In genomic region chr13:101691669-101692068, GRCm38 (mm10) we compare ENCODE assay signal across 7 mouse cellular contexts.
DNase-seq lines count a peak whose midpoint lies in the region; ATAC-seq lines count a peak whose summit lies in the region.

No protein-coding gene starts in this region.

- peak overlapping the region; percentile 11; the same call in 1 of the 2 replicates for H3K4me3 ChIP-seq in lung, embryonic 15.5 days
- peak overlapping the region; percentile 45 for H3K4me3 ChIP-seq in forebrain, embryonic 13.5 days
- peak overlapping the region; percentile 63 for H3K4me3 ChIP-seq in limb, embryonic 13.5 days
- peak overlapping the region; percentile 58 for H3K4me3 ChIP-seq in stomach, embryonic 15.5 days (replicated peaks)

- H3K27me3 ChIP-seq in lung, embryonic 15.5 days = no peaks in the 10 kb centered on the region
- 0 out of 2 replicates have a peak, but pooled peaks cover 2% of the 10 kb centered on the region for H3K27me3 ChIP-seq in forebrain, embryonic 13.5 days
- peaks cover 3% of the 10 kb centered on the region; the same call in 1 of the 2 replicates for H3K27me3 ChIP-seq in limb, embryonic 13.5 days
- no peaks in the 10 kb centered on the region for H3K27me3 ChIP-seq in stomach, embryonic 15.5 days (replicated peaks)

- no peak overlapping the region for H3K27ac ChIP-seq in lung, embryonic 15.5 days
- H3K27ac ChIP-seq in forebrain, embryonic 13.5 days = no peak overlapping the region; the same call in 1 of the 2 replicates
- peak overlapping the region; percentile 53; the same call in 1 of the 2 replicates for H3K27ac ChIP-seq in limb, embryonic 13.5 days
- peak overlapping the region; percentile 86; the same call in 1 of the 2 replicates for H3K27ac ChIP-seq in stomach, embryonic 15.5 days

- WGBS in lung, embryonic 15.5 days = 68% methylated on average over 6 of the region's 6 CpGs
- WGBS in forebrain, embryonic 13.5 days = 16% methylated on average over 6 of the region's 6 CpGs
- 52% methylated on average over 6 of the region's 6 CpGs for WGBS in limb, embryonic 13.5 days
- 69% methylated on average over 6 of the region's 6 CpGs for WGBS in stomach, embryonic 15.5 days

- H3K4me2 ChIP-seq in lung, embryonic 15.5 days = peak overlapping the region; percentile 79; the same call in 1 of the 2 replicates
- peak overlapping the region; percentile 93 for H3K4me2 ChIP-seq in forebrain, embryonic 13.5 days
- peak overlapping the region; percentile 90 for H3K4me2 ChIP-seq in limb, embryonic 13.5 days (replicated peaks)
- peak overlapping the region; percentile 90 for H3K4me2 ChIP-seq in stomach, embryonic 15.5 days

- H3K4me1 ChIP-seq in lung, embryonic 15.5 days = peaks cover 33% of the 10 kb centered on the region
- peaks cover 43% of the 10 kb centered on the region for H3K4me1 ChIP-seq in forebrain, embryonic 13.5 days
- peaks cover 52% of the 10 kb centered on the region for H3K4me1 ChIP-seq in limb, embryonic 13.5 days
- H3K4me1 ChIP-seq in stomach, embryonic 15.5 days = peaks cover 11% of the 10 kb centered on the region

- H3K9ac ChIP-seq in lung, embryonic 15.5 days = no peak overlapping the region
- peak overlapping the region; percentile 72; the same call in 1 of the 2 replicates for H3K9ac ChIP-seq in forebrain, embryonic 13.5 days
- H3K9ac ChIP-seq in limb, embryonic 13.5 days = peak overlapping the region; percentile 58
- no peak overlapping the region for H3K9ac ChIP-seq in stomach, embryonic 15.5 days

- no peak for DNase-seq in lung, postnatal 10 days
- no peak for DNase-seq in gastrocnemius, postnatal 25 days
- DNase-seq in spleen, postnatal 36 days (ENCODE audit: low spot score in 2 of 2) = no peak

- ATAC-seq in lung, embryonic 15.5 days (ENCODE audit: borderline replicate concordance, extremely low read depth, low FRiP score, low TSS enrichment) = no peak
- ATAC-seq in forebrain, embryonic 13.5 days = no peak
- no peak for ATAC-seq in limb, embryonic 13.5 days (ENCODE audit: low FRiP score, low read depth)
- ATAC-seq in stomach, embryonic 15.5 days (ENCODE audit: insufficient read depth, low FRiP score, low read depth) = no peak

- H3K9me3 ChIP-seq in lung, embryonic 15.5 days = no peaks in the 10 kb centered on the region
- H3K9me3 ChIP-seq in forebrain, embryonic 13.5 days (replicated peaks) = no peaks in the 10 kb centered on the region
- H3K9me3 ChIP-seq in limb, embryonic 13.5 days = no peaks in the 10 kb centered on the region
- no peaks in the 10 kb centered on the region for H3K9me3 ChIP-seq in stomach, embryonic 15.5 days

- peaks cover 21% of the 10 kb centered on the region for H3K36me3 ChIP-seq in lung, embryonic 15.5 days
- H3K36me3 ChIP-seq in forebrain, embryonic 13.5 days (ENCODE audit: poor library complexity, severe bottlenecking) = peaks cover 15% of the 10 kb centered on the region
- peaks cover 26% of the 10 kb centered on the region for H3K36me3 ChIP-seq in limb, embryonic 13.5 days
- H3K36me3 ChIP-seq in stomach, embryonic 15.5 days = peaks cover 13% of the 10 kb centered on the region; the same call in 1 of the 2 replicates

Comparison
In these comparisons a context has a peak if more than half of its experiments do, and no peak if none do; other contexts are left out.
1. H3K27ac ChIP-seq: peak in limb, embryonic 13.5 days (single experiment) and stomach, embryonic 15.5 days (single experiment); none in lung, embryonic 15.5 days (single experiment) and forebrain, embryonic 13.5 days (single experiment).
2. H3K4me3 ChIP-seq: peak in every context shown above with its lines; median percentile 63 in limb, embryonic 13.5 days; 58 in stomach, embryonic 15.5 days; 45 in forebrain, embryonic 13.5 days; 11 in lung, embryonic 15.5 days.
3. H3K9ac ChIP-seq: peak in forebrain, embryonic 13.5 days (single experiment) and limb, embryonic 13.5 days (single experiment); none in lung, embryonic 15.5 days (single experiment) and stomach, embryonic 15.5 days (single experiment).
4. Peak in every context shown above with its lines, with median percentiles within 50 percentile points of each other: H3K4me2 ChIP-seq.